Mouse (Mus musculus) forebrain, embryonic 12.5 days (tissue): ENCODE results near the gene Kdm6b. TPM values are rescaled to one million over a fixed set of nuclear protein-coding genes. Genes with fewer than 3 reads are reported as not detected.

ENCODE experiments used
- ATAC-seq: fragments of 200-750 bp; cut with Nextera tagmentation; 2 replicates; pipeline ENCODE4 v1.8.0; 2017; ENCODE audit warnings: moderate TSS enrichment; ENCODE audit not compliant: low FRiP score
- H3K27ac ChIP-seq: fragments of 300-500 bp; sonication (generic); 2 replicates; pipeline ENCODE4 v1.5.1; 2016; ENCODE audit warnings: mild to moderate bottlenecking
- H3K27me3 ChIP-seq: fragments of 300-500 bp; sonication (generic); 2 replicates; pipeline ENCODE4 v1.6.1; 2016; ENCODE audit warnings: mild to moderate bottlenecking
- H3K36me3 ChIP-seq: fragments of 300-500 bp; sonication (generic); replicated peaks from 2 replicates; pipeline ENCODE4 v1.6.1; 2016; ENCODE audit warnings: mild to moderate bottlenecking
- H3K4me1 ChIP-seq: fragments of 300-500 bp; sonication (generic); 2 replicates; pipeline ENCODE4 v1.6.1; 2016
- H3K4me2 ChIP-seq: fragments of 300-500 bp; sonication (generic); 2 replicates; pipeline ENCODE4 v1.6.1; 2016; ENCODE audit warnings: mild to moderate bottlenecking, moderate library complexity
- H3K4me3 ChIP-seq: fragments of 300-500 bp; sonication (generic); replicated peaks from 2 replicates; pipeline ENCODE4 v1.5.1; 2016; ENCODE audit warnings: mild to moderate bottlenecking
- H3K9ac ChIP-seq: fragments of 300-500 bp; sonication (generic); 2 replicates; pipeline ENCODE4 v1.6.1; 2016; ENCODE audit warnings: mild to moderate bottlenecking
- H3K9me3 ChIP-seq: fragments of 300-500 bp; sonication (generic); 2 replicates; pipeline ENCODE4 v1.6.1; 2016
- WGBS: fragments of 180-500 bp; shearing (Covaris S2); methylation state at CpG from one replicate; pipeline ENCODE4 v1.1.7; 2016; 5-methylcytosine and 5-hydroxymethylcytosine counted together
- polyA plus RNA-seq: library from polyadenylated mRNA; unstranded; fragments of >200 nt; fragmentation: Nextera tagmentation; extraction: Ambion mirVana; gene quantifications from 2 replicates; pipeline ENCODE4 v1.2.1, GENCODE M21; 2016

Kdm6b gene
- polyA plus RNA-seq, 1 experiment from 2014 or later = 50.8 TPM

GRCm38 (mm10) chr11:69430631-69431030, 17.2 kb upstream of the Kdm6b start:
- Histone ChIP-seq H3K9me3 (no peaks in the 10 kb centered on the region), H3K4me3 (no peak overlapping the region), H3K27ac (no peak overlapping the region), H3K9ac (no peak overlapping the region), H3K4me1 (peaks cover 5% of the 10 kb centered on the region; the same call in 1 of the 2 replicates), H3K27me3 (0 out of 2 replicates have a peak, but pooled peaks cover 5% of the 10 kb centered on the region), H3K4me2 (no peak overlapping the region), H3K36me3 (no peaks in the 10 kb centered on the region)
- ATAC-seq = no peak
- WGBS = 88% methylated on average over 15 of the region's 15 CpGs

- H3K36me3 ChIP-seq = no peaks in the 10 kb centered on the region
- no peak overlapping the region; the same call in 1 of the 2 replicates for H3K4me3 ChIP-seq
- peaks cover 5% of the 10 kb centered on the region; the same call in 1 of the 2 replicates for H3K4me1 ChIP-seq
- no peak for ATAC-seq
- H3K27ac ChIP-seq = no peak overlapping the region
- peaks cover 6% of the 10 kb centered on the region; the same call in 1 of the 2 replicates for H3K27me3 ChIP-seq
- H3K9ac ChIP-seq = no peak overlapping the region
- 68% methylated on average over 2 of the region's 2 CpGs for WGBS
- no peak overlapping the region for H3K4me2 ChIP-seq
- no peaks in the 10 kb centered on the region for H3K9me3 ChIP-seq
These were observed 15.8 kb upstream of the Kdm6b start for GRCm38 (mm10) chr11:69429313-69429712.

GRCm38 (mm10) chr11:69428751-69429150, 15.3 kb upstream of the Kdm6b start:
- Histone ChIP-seq H3K4me1 (peaks cover 5% of the 10 kb centered on the region; the same call in 1 of the 2 replicates), H3K36me3 (no peaks in the 10 kb centered on the region), H3K4me2 (no peak overlapping the region), H3K27ac (no peak overlapping the region), H3K9ac (no peak overlapping the region), H3K9me3 (no peaks in the 10 kb centered on the region), H3K27me3 (peaks cover 9% of the 10 kb centered on the region; the same call in 1 of the 2 replicates), H3K4me3 (no peak overlapping the region)
- 30% methylated on average over 4 of the region's 4 CpGs for WGBS
- ATAC-seq = no peak

GRCm38 (mm10) chr11:69426246-69426645, 12.8 kb upstream of the Kdm6b start:
- WGBS = 66% methylated on average over 2 of the region's 2 CpGs
- Histone ChIP-seq H3K9me3 (no peaks in the 10 kb centered on the region), H3K9ac (no peak overlapping the region), H3K4me1 (peaks cover 5% of the 10 kb centered on the region), H3K4me2 (no peak overlapping the region), H3K27ac (no peak overlapping the region), H3K36me3 (no peaks in the 10 kb centered on the region), H3K27me3 (peaks cover 29% of the 10 kb centered on the region), H3K4me3 (no peak overlapping the region)
- no peak for ATAC-seq

- ATAC-seq = no peak
- peaks cover 38% of the 10 kb centered on the region for H3K27me3 ChIP-seq
- H3K4me1 ChIP-seq = peaks cover 27% of the 10 kb centered on the region
- no peak overlapping the region for H3K27ac ChIP-seq
- H3K9me3 ChIP-seq = no peaks in the 10 kb centered on the region
- WGBS = 79% methylated on average over 6 of the region's 6 CpGs
- no peaks in the 10 kb centered on the region for H3K36me3 ChIP-seq
- H3K9ac ChIP-seq = no peak overlapping the region
- no peak overlapping the region for H3K4me2 ChIP-seq
- H3K4me3 ChIP-seq = no peak overlapping the region
These were observed 10.4 kb upstream of the Kdm6b start for GRCm38 (mm10) chr11:69423885-69424284.

GRCm38 (mm10) chr11:69422842-69423241, 9.4 kb upstream of the Kdm6b start:
- 94% methylated on average over 10 of the region's 10 CpGs for WGBS

GRCm38 (mm10) chr11:69421131-69421977, 7.9 kb upstream of the Kdm6b start:
- no peak overlapping the region for H3K4me3 ChIP-seq
- no peaks in the 10 kb centered on the region for H3K36me3 ChIP-seq
- H3K4me1 ChIP-seq = peaks cover 49% of the 10 kb centered on the region
- no peak overlapping the region for H3K27ac ChIP-seq
- H3K9me3 ChIP-seq = no peaks in the 10 kb centered on the region
- no peak for ATAC-seq
- H3K9ac ChIP-seq = peak overlapping the region; percentile 53
- WGBS = 12% methylated on average over 25 of the region's 25 CpGs
- peaks cover 38% of the 10 kb centered on the region for H3K27me3 ChIP-seq
- H3K4me2 ChIP-seq = peak overlapping the region; percentile 21; the same call in 1 of the 2 replicates

More at GRCm38 (mm10) chr11:69422842-69423241, 9.4 kb upstream of the Kdm6b start:
- H3K4me1 ChIP-seq = peaks cover 36% of the 10 kb centered on the region
- ATAC-seq = no peak
- no peak overlapping the region for H3K4me3 ChIP-seq
- H3K9me3 ChIP-seq = no peaks in the 10 kb centered on the region
- no peak overlapping the region for H3K4me2 ChIP-seq
- H3K27me3 ChIP-seq = peaks cover 38% of the 10 kb centered on the region
- no peaks in the 10 kb centered on the region for H3K36me3 ChIP-seq
- H3K9ac ChIP-seq = no peak overlapping the region
- H3K27ac ChIP-seq = no peak overlapping the region

- H3K27me3 ChIP-seq = peaks cover 38% of the 10 kb centered on the region
- no peaks in the 10 kb centered on the region for H3K9me3 ChIP-seq
- 9% methylated on average over 10 of the region's 10 CpGs for WGBS
- H3K4me2 ChIP-seq = peak overlapping the region; percentile 95
- H3K36me3 ChIP-seq = no peaks in the 10 kb centered on the region
- no peak overlapping the region for H3K27ac ChIP-seq
- ATAC-seq = no peak
- H3K9ac ChIP-seq = peak overlapping the region; percentile 53
- peak overlapping the region; percentile 66 for H3K4me3 ChIP-seq
- H3K4me1 ChIP-seq = peaks cover 49% of the 10 kb centered on the region
These were observed 7.1 kb upstream of the Kdm6b start for GRCm38 (mm10) chr11:69420554-69421000.

GRCm38 (mm10) chr11:69419813-69420553, 6.5 kb upstream of the Kdm6b start:
- Histone ChIP-seq H3K36me3 (no peaks in the 10 kb centered on the region), H3K9me3 (no peaks in the 10 kb centered on the region), H3K4me1 (peaks cover 51% of the 10 kb centered on the region), H3K4me3 (peak overlapping the region; percentile 66), H3K27me3 (peaks cover 38% of the 10 kb centered on the region), H3K9ac (peak overlapping the region; percentile 53), H3K27ac (peak overlapping the region; percentile 99; the same call in 1 of the 2 replicates), H3K4me2 (peak overlapping the region; percentile 95)
- WGBS = under 1% methylated on average over 31 of the region's 31 CpGs
- ATAC-seq = no peak

GRCm38 (mm10) chr11:69419443-69419812, 6.0 kb upstream of the Kdm6b start:
- Histone ChIP-seq H3K4me3 (peak overlapping the region; percentile 66), H3K4me2 (peak overlapping the region; percentile 95), H3K4me1 (peaks cover 57% of the 10 kb centered on the region), H3K27me3 (peaks cover 38% of the 10 kb centered on the region), H3K27ac (peak overlapping the region; percentile 99), H3K9me3 (no peaks in the 10 kb centered on the region), H3K9ac (peak overlapping the region; percentile 47), H3K36me3 (no peaks in the 10 kb centered on the region)
- WGBS = under 1% methylated on average over 19 of the region's 19 CpGs
- ATAC-seq = no peak

- ATAC-seq = peak; percentile 88
- Histone ChIP-seq H3K4me1 (peaks cover 63% of the 10 kb centered on the region), H3K9me3 (no peaks in the 10 kb centered on the region), H3K4me2 (peak overlapping the region; percentile 95), H3K27ac (peak overlapping the region; percentile 99), H3K36me3 (no peaks in the 10 kb centered on the region), H3K27me3 (peaks cover 32% of the 10 kb centered on the region), H3K9ac (peak overlapping the region; percentile 66), H3K4me3 (peak overlapping the region; percentile 66)
- WGBS = under 1% methylated on average over 43 of the region's 45 CpGs
These were observed 5.3 kb upstream of the Kdm6b start for GRCm38 (mm10) chr11:69418481-69419442.
